ENCODE assay signal across 12 mouse cellular contexts in genomic region chr3:88208226-88208720, GRCm38 (mm10). TPM values are rescaled to one million over a fixed set of nuclear protein-coding genes. Genes with fewer than 3 reads are reported as not detected.
DNase-seq lines count a peak whose midpoint lies in the region; ATAC-seq and TF ChIP-seq lines count a peak whose summit lies in the region.
"Had no signal": no experiment of that assay in that cellular context is flagged by ENCODE, and none has a peak within 500 bp of the region (broad histone marks: within the 10 kb centered on the region; RNA-seq: fewer than 3 reads in every experiment).

No protein-coding gene starts in this region.

- peak; percentile 19 for DNase-seq in right cerebral cortex, postnatal 4 days
- no peak for DNase-seq in right cerebral cortex, postnatal 25 days
- DNase-seq in midbrain, embryonic 10.5 days (ENCODE audit: low spot score): no peak
- no peak for DNase-seq in thymus, postnatal 4 days
- no peak for DNase-seq in thymus, adult 2 months
- DNase-seq in ovary, postnatal 36 days (ENCODE audit: low spot score): no peak
- DNase-seq: lung, embryonic 14.5 days had no signal

- H3K9ac ChIP-seq in forebrain, embryonic 13.5 days: peak overlapping the region; percentile 100
- no peak overlapping the region for H3K9ac ChIP-seq in intestine, embryonic 16.5 days (ENCODE audit: low read depth, low read length)
- H3K9ac ChIP-seq: intestine, embryonic 15.5 days; limb, embryonic 12.5 days; lung, embryonic 14.5 days had no signal

- peaks cover 67% of the 10 kb centered on the region for H3K4me1 ChIP-seq in forebrain, embryonic 13.5 days
- H3K4me1 ChIP-seq in midbrain, embryonic 10.5 days: peaks cover 59% of the 10 kb centered on the region
- no peaks in the 10 kb centered on the region for H3K4me1 ChIP-seq in thymus, adult 2 months (replicated peaks; ENCODE audit: control insufficient read depth, insufficient read depth, low read length)
- H3K4me1 ChIP-seq in intestine, embryonic 16.5 days (ENCODE audit: control insufficient read depth, insufficient read depth, low read length): no peaks in the 10 kb centered on the region
- H3K4me1 ChIP-seq: heart, embryonic 10.5 days; intestine, embryonic 15.5 days had no signal

- peak overlapping the region; percentile 96 for H3K4me3 ChIP-seq in forebrain, embryonic 13.5 days
- H3K4me3 ChIP-seq in midbrain, embryonic 10.5 days: peak overlapping the region; percentile 47; the same call in 1 of the 2 replicates
- H3K4me3 ChIP-seq in thymus, adult 2 months (ENCODE audit: control insufficient read depth, insufficient read depth, low read length): no peak overlapping the region
- H3K4me3 ChIP-seq in intestine, embryonic 16.5 days (ENCODE audit: low read length): no peak overlapping the region
- H3K4me3 ChIP-seq: heart, embryonic 10.5 days; intestine, embryonic 15.5 days; limb, embryonic 12.5 days had no signal

- H3K27me3 ChIP-seq in forebrain, embryonic 13.5 days: 0 out of 2 replicates have a peak, but pooled peaks cover 7% of the 10 kb centered on the region
- H3K27me3 ChIP-seq in midbrain, embryonic 10.5 days (ENCODE audit: low read depth, poor library complexity, severe bottlenecking): peaks cover 100% of the 10 kb centered on the region
- peaks cover 46% of the 10 kb centered on the region; the same call in 1 of the 2 replicates for H3K27me3 ChIP-seq in thymus, adult 2 months (ENCODE audit: control insufficient read depth, insufficient read depth, low read length)
- H3K27me3 ChIP-seq in intestine, embryonic 16.5 days (replicated peaks; ENCODE audit: control insufficient read depth, insufficient read depth, low read length): peaks cover 92% of the 10 kb centered on the region

- no peaks in the 10 kb centered on the region for H3K9me3 ChIP-seq in forebrain, embryonic 13.5 days (replicated peaks)
- H3K9me3 ChIP-seq in midbrain, embryonic 10.5 days (replicated peaks): no peaks in the 10 kb centered on the region
- no peaks in the 10 kb centered on the region for H3K9me3 ChIP-seq in intestine, embryonic 16.5 days (ENCODE audit: control insufficient read depth, low read length)
- H3K9me3 ChIP-seq: heart, embryonic 10.5 days; intestine, embryonic 15.5 days; limb, embryonic 12.5 days had no signal

- H3K27ac ChIP-seq in forebrain, embryonic 13.5 days: peak overlapping the region; percentile 100
- no peak overlapping the region; the same call in 1 of the 2 replicates for H3K27ac ChIP-seq in midbrain, embryonic 10.5 days (replicated peaks)
- H3K27ac ChIP-seq in thymus, adult 2 months (ENCODE audit: control insufficient read depth, insufficient read depth, low read length): no peak overlapping the region
- H3K27ac ChIP-seq in intestine, embryonic 16.5 days (ENCODE audit: low read length): no peak overlapping the region
- H3K27ac ChIP-seq: heart, embryonic 10.5 days; intestine, embryonic 15.5 days; limb, embryonic 12.5 days had no signal

- WGBS in forebrain, embryonic 13.5 days: 3% methylated on average over 3 of the region's 3 CpGs
- 2% methylated on average over 3 of the region's 3 CpGs for WGBS in midbrain, embryonic 10.5 days
- 29% methylated on average over 3 of the region's 3 CpGs for WGBS in thymus, adult 2 months
- WGBS in intestine, embryonic 16.5 days: 13% methylated on average over 3 of the region's 3 CpGs

- no peak for TF ChIP-seq CTCF in thymus, adult 2 months (IDR thresholded peaks at IDR 0.05; ENCODE audit: borderline replicate concordance, control insufficient read depth, extremely low read depth, insufficient read depth, low read length, poor library complexity)

- H3K36me3 ChIP-seq in forebrain, embryonic 13.5 days (ENCODE audit: poor library complexity, severe bottlenecking): peaks cover 33% of the 10 kb centered on the region
- H3K36me3 ChIP-seq in midbrain, embryonic 10.5 days: no peaks in the 10 kb centered on the region
- H3K36me3 ChIP-seq in thymus, adult 2 months (ENCODE audit: control insufficient read depth, insufficient read depth, low read length): no peaks in the 10 kb centered on the region
- no peaks in the 10 kb centered on the region for H3K36me3 ChIP-seq in intestine, embryonic 16.5 days (ENCODE audit: control insufficient read depth, insufficient read depth, low read length)
- H3K36me3 ChIP-seq: heart, embryonic 10.5 days; intestine, embryonic 15.5 days; limb, embryonic 12.5 days had no signal

- peak overlapping the region; percentile 88 for H3K4me2 ChIP-seq in forebrain, embryonic 13.5 days
- no peak overlapping the region for H3K4me2 ChIP-seq in intestine, embryonic 16.5 days (ENCODE audit: low read depth, low read length)
- H3K4me2 ChIP-seq: intestine, embryonic 15.5 days; limb, embryonic 12.5 days; lung, embryonic 14.5 days had no signal

- no peak for TF ChIP-seq POLR2A in thymus, adult 2 months (IDR thresholded peaks at IDR 0.05; ENCODE audit: control insufficient read depth, extremely low read depth, insufficient read depth, low read length, poor library complexity)

- ATAC-seq in forebrain, embryonic 13.5 days: no peak
- ATAC-seq in intestine, embryonic 16.5 days: no peak
- ATAC-seq: intestine, embryonic 15.5 days had no signal

RNA-seq across cellular contexts. Expression of gene Rhbg, which starts 46.2 kb away (rescaled TPM):
- 0.18 and 0.26 TPM in 2 replicates for polyA plus RNA-seq in forebrain, embryonic 13.5 days (2015; fragmentation: Nextera tagmentation; extraction: Ambion mirVana)
- not detected in 2 replicates for polyA plus RNA-seq in midbrain, embryonic 10.5 days (2016; fragmentation: Nextera tagmentation; extraction: Ambion mirVana)
- polyA plus RNA-seq in thymus, adult 2 months (2012; rRNA removed): 2.5 and 2.7 TPM in 2 replicates
- 0.69 and 1.3 TPM in 2 replicates for polyA plus RNA-seq in intestine, embryonic 16.5 days (2015; fragmentation: Nextera tagmentation; extraction: Ambion mirVana)
- polyA plus RNA-seq: lung, embryonic 14.5 days had no signal

Comparison
In these comparisons a context has a peak if more than half of its experiments do, and no peak if none do; other contexts are left out.
1. H3K4me3 ChIP-seq: peak in forebrain, embryonic 13.5 days (single experiment) and midbrain, embryonic 10.5 days (single experiment); none in thymus, adult 2 months (single experiment) and intestine, embryonic 16.5 days (single experiment).